Mouse (Mus musculus) lung, adult 2 months (tissue): ENCODE measurements at regions not wholly inside any gene's neighbourhood (a gene's known extent, or its start where the extent isn't known, plus 50 kb on each side); places are given as distances from the start of the nearest gene placed in this dataset.

Experiments used
- CTCF ChIP-seq: fragments of 200-500 bp; IDR thresholded peaks from 2 replicates; pipeline ENCODE4 v1.5.1; 2011; ENCODE audit warnings: mild to moderate bottlenecking, low read length, control low read depth; ENCODE audit not compliant: insufficient read depth
- POLR2A ChIP-seq: fragments of 200-500 bp; IDR thresholded peaks from 2 replicates; pipeline ENCODE4 v1.6.1; 2011; ENCODE audit warnings: low read depth, mild to moderate bottlenecking, control low read depth, low read length, borderline replicate concordance; ENCODE audit errors: extremely low read depth

- TF ChIP-seq CTCF = no peak
- TF ChIP-seq POLR2A = no peak
These were observed 631.4 kb upstream of the 2610301B20Rik start for GRCm38 (mm10) chr4:10242909-10243308.
